In genomic region chrX:50948633-50949032, GRCm38 (mm10) we compare ENCODE assay signal across 13 mouse cellular contexts. TPM values are rescaled to one million over a fixed set of nuclear protein-coding genes. Genes with fewer than 3 reads are reported as not detected.
DNase-seq lines count a peak whose midpoint lies in the region; ATAC-seq lines count a peak whose summit lies in the region.
"Had no signal": no experiment of that assay in that cellular context is flagged by ENCODE, and none has a peak within 500 bp of the region (broad histone marks: within the 10 kb centered on the region; RNA-seq: fewer than 3 reads in every experiment).

No protein-coding gene starts in this region.

- intact Hi-C loops in left cerebral cortex, postnatal 4 days (cut with DNase I), result no loop called here
- intact Hi-C loops in left cerebral cortex, postnatal 36 days (cut with DNase I), result no loop called here

- H3K4me2 ChIP-seq in heart, embryonic 12.5 days, result no peak overlapping the region
- H3K4me2 ChIP-seq: liver, embryonic 15.5 days; neural tube, embryonic 13.5 days; stomach, embryonic 15.5 days had no signal

- H3K9me3 ChIP-seq in heart, embryonic 12.5 days (replicated peaks), result no peaks in the 10 kb centered on the region
- H3K9me3 ChIP-seq: liver, embryonic 15.5 days; neural tube, embryonic 13.5 days; stomach, embryonic 15.5 days had no signal

- WGBS in heart, embryonic 12.5 days, result 24% methylated on average over 2 of the region's 2 CpGs

- DNase-seq in left cerebral cortex, postnatal 4 days, result peak; percentile 44
- no peak for DNase-seq in left cerebral cortex, postnatal 36 days (ENCODE audit: low spot score in 2 of 2)
- peak; percentile 6 for DNase-seq in fibroblast of lung, adult 2 months (ENCODE audit: low read depth)
- DNase-seq in lung, postnatal 14 days, result peak; percentile 48
- no peak for DNase-seq in thymus, postnatal 14 days
- DNase-seq: cerebellum, adult 18-20 months had no signal

- H3K9ac ChIP-seq in heart, embryonic 12.5 days, result no peak overlapping the region
- H3K9ac ChIP-seq: liver, embryonic 15.5 days; neural tube, embryonic 13.5 days; stomach, embryonic 15.5 days had no signal

- ATAC-seq in heart, embryonic 12.5 days (ENCODE audit: insufficient number of reproducible peaks, low FRiP score), result no peak
- ATAC-seq in CD4-positive, CD25-positive, alpha-beta regulatory T cell, adult 4 months, result no peak
- ATAC-seq: Patski had no signal

- H3K36me3 ChIP-seq in heart, embryonic 12.5 days, result no peaks in the 10 kb centered on the region
- H3K36me3 ChIP-seq: liver, embryonic 15.5 days; neural tube, embryonic 13.5 days; stomach, embryonic 15.5 days had no signal

- H3K4me1 ChIP-seq in heart, embryonic 12.5 days (replicated peaks), result no peaks in the 10 kb centered on the region
- H3K4me1 ChIP-seq: liver, embryonic 15.5 days; neural tube, embryonic 13.5 days; stomach, embryonic 15.5 days had no signal

- H3K27ac ChIP-seq in heart, embryonic 12.5 days (ENCODE audit: poor library complexity, severe bottlenecking), result peak overlapping the region; percentile 62
- H3K27ac ChIP-seq: liver, embryonic 15.5 days; neural tube, embryonic 13.5 days; stomach, embryonic 15.5 days had no signal

- no peaks in the 10 kb centered on the region for H3K27me3 ChIP-seq in heart, embryonic 12.5 days (replicated peaks)
- H3K27me3 ChIP-seq: liver, embryonic 15.5 days; neural tube, embryonic 13.5 days; stomach, embryonic 15.5 days had no signal

- no peak overlapping the region for H3K4me3 ChIP-seq in heart, embryonic 12.5 days
- H3K4me3 ChIP-seq: liver, embryonic 15.5 days; neural tube, embryonic 13.5 days; stomach, embryonic 15.5 days had no signal

RNA-seq across cellular contexts. Expression of gene Frmd7, which starts 6.1 kb away (rescaled TPM):
- 1 to 10 TPM in 1 of 2 experiments, under 1 TPM in 1; 0.54 to 1.3 TPM for total RNA-seq in left cerebral cortex, postnatal 4 days (2021)
- total RNA-seq in left cerebral cortex, postnatal 36 days (2021), result 1 to 10 TPM in 1 of 2 experiments, under 1 TPM in 1; 0.64 to 2.1 TPM
- 0.31 and 0.32 TPM in 2 replicates for polyA plus RNA-seq in heart, embryonic 12.5 days (2016; fragmentation: Nextera tagmentation; extraction: Ambion mirVana)
- polyA plus RNA-seq in CD4-positive, CD25-positive, alpha-beta regulatory T cell, adult 4 months (2017; shearing (Covaris generic)), result under 1 TPM; 0.15 to 0.29 TPM
- polyA plus RNA-seq: large intestine, adult 2 months; liver, embryonic 15.5 days; Patski; stomach, embryonic 15.5 days had no signal

Comparison
In these comparisons a context has a peak if more than half of its experiments do, and no peak if none do; other contexts are left out.
1. DNase-seq: peak in left cerebral cortex, postnatal 4 days (single experiment), fibroblast of lung, adult 2 months (single experiment) and lung, postnatal 14 days (single experiment); none in left cerebral cortex, postnatal 36 days (0 of 2) and thymus, postnatal 14 days (single experiment).